Mouse (Mus musculus): ENCODE results near the gene Vps8. TPM values are rescaled to one million over a fixed set of nuclear protein-coding genes. Genes with fewer than 3 reads are reported as not detected.

Vps8 gene
- polyA plus RNA-seq, 1 experiment from 2014 or later, result 20.4 TPM

DNA sequence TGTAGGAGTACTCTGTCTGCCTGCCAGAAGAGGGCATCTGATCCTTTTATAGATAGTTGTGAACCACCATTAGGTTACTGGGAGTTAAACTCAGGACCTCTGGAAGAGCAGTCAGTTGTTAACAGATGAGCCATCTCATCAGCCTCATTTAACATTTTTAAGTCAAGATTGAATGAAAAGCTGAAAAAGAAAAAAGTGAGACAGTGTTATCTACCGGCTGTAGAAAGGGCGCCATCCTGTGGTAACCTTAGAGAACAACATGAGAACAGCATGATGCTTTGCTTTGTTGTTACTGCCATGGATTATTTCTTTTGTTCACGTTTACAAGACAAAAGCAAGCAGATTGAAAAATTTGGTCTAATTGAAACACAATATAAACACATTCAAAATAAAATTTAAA is 10.6 kb downstream of the Vps8 start:
- no peak for ATAC-seq (ENCODE audit: insufficient number of reproducible peaks, insufficient read depth, low FRiP score, low read depth)
- no peaks in the 10 kb centered on the region; the same call in 1 of the 2 replicates for H3K4me1 ChIP-seq (ENCODE audit: control insufficient read depth, insufficient read depth, low read length)
- no peaks in the 10 kb centered on the region for H3K27me3 ChIP-seq (ENCODE audit: control insufficient read depth, insufficient read depth, low read length)
- no peak overlapping the region for H3K4me2 ChIP-seq (replicated peaks; ENCODE audit: low read depth, low read length)
- no peak overlapping the region for H3K9ac ChIP-seq (replicated peaks; ENCODE audit: low read depth, low read length)
- peaks cover 4% of the 10 kb centered on the region; the same call in 1 of the 2 replicates for H3K9me3 ChIP-seq (ENCODE audit: control insufficient read depth, low read depth, low read length)
- no peak overlapping the region for H3K4me3 ChIP-seq (ENCODE audit: low read depth, low read length)
- WGBS, result 43% methylated on average over 3 of the region's 3 CpGs
- no peaks in the 10 kb centered on the region for H3K36me3 ChIP-seq (ENCODE audit: control insufficient read depth, insufficient read depth, low read length)
- H3K27ac ChIP-seq (ENCODE audit: low read length), result no peak overlapping the region

DNA sequence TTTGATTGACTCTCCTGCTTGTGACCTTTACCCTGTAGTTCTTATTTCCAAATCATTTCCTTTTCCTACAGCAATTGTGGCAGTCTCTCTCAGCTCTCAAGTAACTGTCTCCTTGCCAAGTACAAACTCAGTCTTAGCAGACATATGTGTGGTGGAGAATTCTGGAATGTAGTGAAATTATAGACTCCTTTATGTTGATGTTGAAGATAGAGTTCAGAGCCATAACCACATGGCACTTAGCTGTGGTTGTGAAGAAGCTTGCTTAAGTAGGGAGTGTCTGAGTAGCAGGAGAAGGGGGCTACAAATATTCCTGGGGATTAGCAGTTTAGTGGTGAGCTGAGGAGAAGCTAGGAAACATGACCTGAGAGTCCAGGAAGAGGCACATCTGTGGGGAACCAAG is 18.1 kb downstream of the Vps8 start:
- peak; percentile 57; the same call in 1 of the 2 replicates for ATAC-seq (ENCODE audit: insufficient number of reproducible peaks, insufficient read depth, low FRiP score, low read depth)
- Histone ChIP-seq H3K9me3 (ENCODE audit: control insufficient read depth, low read depth, low read length) (no peaks in the 10 kb centered on the region), H3K4me2 (replicated peaks; ENCODE audit: low read depth, low read length) (no peak overlapping the region), H3K4me3 (ENCODE audit: low read depth, low read length) (no peak overlapping the region), H3K27me3 (ENCODE audit: control insufficient read depth, insufficient read depth, low read length) (no peaks in the 10 kb centered on the region), H3K4me1 (ENCODE audit: control insufficient read depth, insufficient read depth, low read length) (peaks cover 8% of the 10 kb centered on the region; the same call in 1 of the 2 replicates), H3K27ac (ENCODE audit: low read length) (peak overlapping the region; percentile 49; the same call in 1 of the 2 replicates), H3K36me3 (ENCODE audit: control insufficient read depth, insufficient read depth, low read length) (no peaks in the 10 kb centered on the region), H3K9ac (replicated peaks; ENCODE audit: low read depth, low read length) (no peak overlapping the region)

DNA sequence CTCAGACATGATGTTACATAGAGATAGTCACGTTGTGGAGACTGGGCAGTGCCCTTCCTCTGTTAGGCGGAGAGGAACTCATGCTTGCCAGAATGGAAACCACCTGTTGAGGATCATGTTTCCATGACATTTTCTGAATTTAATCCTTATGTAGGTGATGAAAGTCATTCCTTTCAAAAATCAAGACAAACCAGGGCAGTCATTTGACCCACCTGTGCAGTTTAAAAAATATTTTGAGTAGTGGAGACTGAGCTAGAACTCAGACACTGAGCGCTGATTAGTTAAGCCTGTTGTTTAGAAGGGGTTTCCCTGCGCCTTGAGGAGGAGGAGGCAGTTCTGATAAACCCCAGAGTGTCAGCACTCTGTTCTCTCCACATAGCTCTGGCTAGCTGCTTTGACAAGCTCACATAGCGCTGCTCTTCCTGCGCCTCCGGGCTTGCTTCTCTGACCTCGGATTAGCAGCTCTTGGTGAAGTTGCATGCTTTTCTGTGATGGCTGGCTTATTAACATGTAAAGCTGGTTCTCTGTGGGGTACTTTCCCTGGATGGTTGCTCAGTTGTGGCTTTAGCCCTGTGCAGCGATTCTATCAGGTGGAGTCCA is 22.2 kb downstream of the Vps8 start:
- ATAC-seq (ENCODE audit: insufficient number of reproducible peaks, insufficient read depth, low FRiP score, low read depth), result no peak
- H3K27ac ChIP-seq (ENCODE audit: low read length), result no peak overlapping the region

DNA sequence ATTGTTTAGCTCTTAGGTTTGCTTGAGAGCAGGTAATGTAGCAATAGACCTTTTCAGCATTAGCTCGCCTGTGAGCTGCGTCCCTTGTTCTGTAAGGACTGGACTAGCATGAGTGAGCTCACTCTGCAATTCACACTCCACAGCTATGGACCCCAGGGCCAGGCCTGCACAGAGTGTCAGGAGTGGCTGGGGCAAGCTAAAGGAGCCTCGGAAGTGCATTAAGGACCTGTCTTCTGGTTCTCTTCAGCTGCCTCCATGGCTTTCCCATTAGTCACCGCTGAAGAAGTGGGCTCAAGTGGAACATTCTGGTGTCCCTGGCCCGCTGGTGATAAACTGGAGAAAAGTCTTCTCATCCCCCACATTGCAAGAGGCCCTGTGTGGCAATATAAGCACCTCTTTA is 24.5 kb downstream of the Vps8 start:
- Histone ChIP-seq H3K27me3 (ENCODE audit: control insufficient read depth, insufficient read depth, low read length) (no peaks in the 10 kb centered on the region), H3K27ac (ENCODE audit: low read length) (no peak overlapping the region), H3K9ac (replicated peaks; ENCODE audit: low read depth, low read length) (no peak overlapping the region), H3K36me3 (ENCODE audit: control insufficient read depth, insufficient read depth, low read length) (no peaks in the 10 kb centered on the region; the same call in 1 of the 2 replicates), H3K4me1 (ENCODE audit: control insufficient read depth, insufficient read depth, low read length) (peaks cover 10% of the 10 kb centered on the region), H3K4me3 (ENCODE audit: low read depth, low read length) (no peak overlapping the region), H3K4me2 (replicated peaks; ENCODE audit: low read depth, low read length) (no peak overlapping the region), H3K9me3 (ENCODE audit: control insufficient read depth, low read depth, low read length) (no peaks in the 10 kb centered on the region)
- 82% methylated on average over 5 of the region's 5 CpGs for WGBS
- no peak for ATAC-seq (ENCODE audit: insufficient number of reproducible peaks, insufficient read depth, low FRiP score, low read depth)

More for the DNA sequence above, 22.2 kb downstream of the Vps8 start:
- Histone ChIP-seq H3K4me3 (ENCODE audit: low read depth, low read length) (no peak overlapping the region), H3K4me1 (ENCODE audit: control insufficient read depth, insufficient read depth, low read length) (peaks cover 11% of the 10 kb centered on the region), H3K9ac (replicated peaks; ENCODE audit: low read depth, low read length) (no peak overlapping the region), H3K27me3 (ENCODE audit: control insufficient read depth, insufficient read depth, low read length) (no peaks in the 10 kb centered on the region), H3K36me3 (ENCODE audit: control insufficient read depth, insufficient read depth, low read length) (no peaks in the 10 kb centered on the region), H3K9me3 (ENCODE audit: control insufficient read depth, low read depth, low read length) (no peaks in the 10 kb centered on the region), H3K4me2 (replicated peaks; ENCODE audit: low read depth, low read length) (no peak overlapping the region)
- WGBS, result 42% methylated on average over 9 of the region's 9 CpGs

GRCm38 (mm10) chr16:21448464-21448863 is 25.5 kb downstream of the Vps8 start:
- H3K36me3 ChIP-seq (ENCODE audit: control insufficient read depth, insufficient read depth, low read length), result no peaks in the 10 kb centered on the region; the same call in 1 of the 2 replicates
- no peaks in the 10 kb centered on the region for H3K27me3 ChIP-seq (ENCODE audit: control insufficient read depth, insufficient read depth, low read length)
- no peak overlapping the region for H3K9ac ChIP-seq (replicated peaks; ENCODE audit: low read depth, low read length)
- H3K4me3 ChIP-seq (ENCODE audit: low read depth, low read length), result no peak overlapping the region
- H3K4me2 ChIP-seq (replicated peaks; ENCODE audit: low read depth, low read length), result no peak overlapping the region
- H3K9me3 ChIP-seq (ENCODE audit: control insufficient read depth, low read depth, low read length), result no peaks in the 10 kb centered on the region
- WGBS, result 94% methylated on average over 5 of the region's 5 CpGs
- H3K4me1 ChIP-seq (ENCODE audit: control insufficient read depth, insufficient read depth, low read length), result peaks cover 10% of the 10 kb centered on the region
- no peak for ATAC-seq (ENCODE audit: insufficient number of reproducible peaks, insufficient read depth, low FRiP score, low read depth)
- no peak overlapping the region for H3K27ac ChIP-seq (ENCODE audit: low read length)

DNA sequence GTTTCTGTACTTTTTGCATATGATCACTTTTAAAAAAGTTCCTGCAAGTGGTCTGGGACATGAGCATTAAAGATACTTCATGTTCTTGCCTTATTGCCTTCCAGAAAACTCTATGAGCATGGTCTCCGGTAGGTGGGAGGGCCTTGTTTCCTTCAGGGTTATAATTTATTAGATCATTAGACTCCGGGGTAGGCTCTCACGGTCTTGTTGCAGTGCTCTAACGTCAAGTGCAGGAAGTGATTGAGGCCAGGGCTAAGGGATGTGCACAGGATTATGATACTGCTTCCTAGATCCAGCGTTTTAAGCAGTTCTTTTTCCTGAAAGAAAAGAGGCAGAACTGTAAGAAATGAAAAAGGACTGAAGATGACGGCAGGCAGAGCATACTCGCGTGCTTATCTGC is 27.0 kb downstream of the Vps8 start:
- Histone ChIP-seq H3K4me3 (ENCODE audit: low read depth, low read length) (no peak overlapping the region), H3K27me3 (ENCODE audit: control insufficient read depth, insufficient read depth, low read length) (no peaks in the 10 kb centered on the region), H3K9ac (replicated peaks; ENCODE audit: low read depth, low read length) (no peak overlapping the region), H3K36me3 (ENCODE audit: control insufficient read depth, insufficient read depth, low read length) (no peaks in the 10 kb centered on the region; the same call in 1 of the 2 replicates), H3K4me1 (ENCODE audit: control insufficient read depth, insufficient read depth, low read length) (peaks cover 10% of the 10 kb centered on the region), H3K4me2 (replicated peaks; ENCODE audit: low read depth, low read length) (no peak overlapping the region), H3K9me3 (ENCODE audit: control insufficient read depth, low read depth, low read length) (no peaks in the 10 kb centered on the region), H3K27ac (ENCODE audit: low read length) (peak overlapping the region; percentile 1; the same call in 1 of the 2 replicates)
- WGBS, result 40% methylated on average over 8 of the region's 8 CpGs
- ATAC-seq (ENCODE audit: insufficient number of reproducible peaks, insufficient read depth, low FRiP score, low read depth), result peak; percentile 37; the same call in 1 of the 2 replicates

GRCm38 (mm10) chr16:21452569-21452968 is 29.7 kb downstream of the Vps8 start:
- no peaks in the 10 kb centered on the region for H3K9me3 ChIP-seq (ENCODE audit: control insufficient read depth, low read depth, low read length)

DNA sequence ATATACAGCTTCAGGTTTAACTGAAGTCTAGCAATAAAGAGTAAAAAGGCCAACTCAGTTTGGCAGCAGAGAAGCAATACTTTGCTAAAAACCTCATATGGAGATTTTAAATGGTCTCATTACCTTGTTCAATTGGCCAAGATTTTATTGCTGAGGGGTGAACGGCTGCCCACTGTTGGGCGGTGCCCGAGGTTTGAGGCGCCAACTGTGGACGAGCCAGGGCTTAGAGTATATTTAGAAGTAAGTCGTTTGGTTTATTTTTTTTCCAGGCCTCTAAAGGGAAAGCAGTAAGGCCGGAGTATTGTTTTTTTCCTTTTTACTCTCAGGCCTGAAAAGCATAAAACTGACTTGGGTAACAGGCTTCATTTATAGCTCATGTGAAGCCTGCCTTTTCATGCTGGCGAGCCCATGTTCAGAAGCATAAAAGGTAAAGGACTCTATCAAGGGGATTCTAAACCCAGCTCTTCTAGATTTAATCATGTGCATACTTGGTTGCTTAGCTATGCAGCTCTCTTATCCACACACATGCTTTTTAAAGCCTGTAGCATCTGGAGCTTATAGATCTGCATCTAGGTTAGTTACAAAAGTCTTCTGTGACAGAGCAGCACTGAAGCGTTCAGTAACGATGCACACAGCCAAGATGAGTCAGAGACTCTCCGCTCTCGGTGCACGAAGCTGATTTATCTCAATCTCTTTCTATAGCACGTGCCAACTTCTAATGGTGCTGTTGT is 34.9 kb downstream of the Vps8 start:
- no peak overlapping the region for H3K4me2 ChIP-seq (replicated peaks; ENCODE audit: low read depth, low read length)
- H3K9me3 ChIP-seq (ENCODE audit: control insufficient read depth, low read depth, low read length), result no peaks in the 10 kb centered on the region
- H3K4me3 ChIP-seq (ENCODE audit: low read depth, low read length), result no peak overlapping the region
- H3K9ac ChIP-seq (replicated peaks; ENCODE audit: low read depth, low read length), result no peak overlapping the region
- peaks cover 4% of the 10 kb centered on the region; the same call in 1 of the 2 replicates for H3K36me3 ChIP-seq (ENCODE audit: control insufficient read depth, insufficient read depth, low read length)
- no peak overlapping the region for H3K27ac ChIP-seq (ENCODE audit: low read length)
- no peaks in the 10 kb centered on the region for H3K27me3 ChIP-seq (ENCODE audit: control insufficient read depth, insufficient read depth, low read length)
- no peak for ATAC-seq (ENCODE audit: insufficient number of reproducible peaks, insufficient read depth, low FRiP score, low read depth)
- WGBS, result 77% methylated on average over 14 of the region's 14 CpGs
- no peaks in the 10 kb centered on the region for H3K4me1 ChIP-seq (ENCODE audit: control insufficient read depth, insufficient read depth, low read length)

More at GRCm38 (mm10) chr16:21452569-21452968, 29.7 kb downstream of the Vps8 start:
- no peaks in the 10 kb centered on the region for H3K27me3 ChIP-seq (ENCODE audit: control insufficient read depth, insufficient read depth, low read length)
- H3K4me2 ChIP-seq (replicated peaks; ENCODE audit: low read depth, low read length), result no peak overlapping the region
- no peak overlapping the region for H3K9ac ChIP-seq (replicated peaks; ENCODE audit: low read depth, low read length)
- H3K27ac ChIP-seq (ENCODE audit: low read length), result no peak overlapping the region
- 80% methylated on average over 6 of the region's 6 CpGs for WGBS
- no peak overlapping the region for H3K4me3 ChIP-seq (ENCODE audit: low read depth, low read length)
- H3K36me3 ChIP-seq (ENCODE audit: control insufficient read depth, insufficient read depth, low read length), result no peaks in the 10 kb centered on the region; the same call in 1 of the 2 replicates
- peaks cover 7% of the 10 kb centered on the region for H3K4me1 ChIP-seq (ENCODE audit: control insufficient read depth, insufficient read depth, low read length)
- no peak for ATAC-seq (ENCODE audit: insufficient number of reproducible peaks, insufficient read depth, low FRiP score, low read depth)
